Mouse (Mus musculus) limb, embryonic 14.5 days (tissue): ENCODE measurements around the gene Evx1. TPM values are rescaled to one million over a fixed set of nuclear protein-coding genes. Genes with fewer than 3 reads are reported as not detected.

Experiments
- ATAC-seq: fragments of 200-750 bp; cut with Nextera tagmentation; 2 replicates; pipeline ENCODE4 v1.8.0; 2017; ENCODE audit warnings: low read depth, moderate number of reproducible peaks, moderate TSS enrichment; ENCODE audit not compliant: low FRiP score
- DNase-seq: peaks from one replicate; pipeline ENCODE4 v3.0.0-alpha.2; 2015; ENCODE audit warnings: low spot score
- H3K27ac ChIP-seq: fragments of 300-500 bp; sonication (generic); replicated peaks from 2 replicates; pipeline ENCODE4 v1.5.1; 2014; ENCODE audit warnings: low read depth, mild to moderate bottlenecking, low read length, moderate library complexity, mixed read lengths
- H3K27me3 ChIP-seq: fragments of 300-500 bp; sonication (generic); 2 replicates; pipeline ENCODE4 v1.6.1; 2014; ENCODE audit warnings: low read length, mixed read lengths; ENCODE audit not compliant: control insufficient read depth, insufficient read depth
- H3K36me3 ChIP-seq: fragments of 300-500 bp; sonication (generic); 2 replicates; pipeline ENCODE4 v1.6.1; 2014; ENCODE audit warnings: mild to moderate bottlenecking, low read length, moderate library complexity, mixed read lengths; ENCODE audit not compliant: control insufficient read depth, insufficient read depth
- H3K4me1 ChIP-seq: fragments of 300-500 bp; sonication (generic); 2 replicates; pipeline ENCODE4 v1.6.1; 2014; ENCODE audit warnings: antibody characterized with exemption, low read length, mixed read lengths; ENCODE audit not compliant: control insufficient read depth, insufficient read depth
- H3K4me2 ChIP-seq: fragments of 300-500 bp; sonication (generic); replicated peaks from 2 replicates; pipeline ENCODE4 v1.6.1; 2014; ENCODE audit warnings: low read depth, mild to moderate bottlenecking, low read length, moderate library complexity; ENCODE audit not compliant: severe bottlenecking
- H3K4me3 ChIP-seq: fragments of 300-500 bp; sonication (generic); replicated peaks from 2 replicates; pipeline ENCODE4 v1.5.1; 2014; ENCODE audit warnings: low read length
- H3K9ac ChIP-seq: fragments of 300-500 bp; sonication (generic); 2 replicates; pipeline ENCODE4 v1.6.1; 2014; ENCODE audit warnings: mild to moderate bottlenecking, low read depth, low read length, moderate library complexity; ENCODE audit not compliant: severe bottlenecking
- H3K9me3 ChIP-seq: fragments of 300-500 bp; sonication (generic); 2 replicates; pipeline ENCODE4 v1.6.1; 2016; ENCODE audit warnings: low read length; ENCODE audit not compliant: control insufficient read depth
- POLR2A ChIP-seq: fragments of 200-500 bp; IDR thresholded peaks from 2 replicates; pipeline ENCODE4 v1.8.0; 2012; ENCODE audit warnings: inconsistent platforms, mild to moderate bottlenecking, moderate library complexity, borderline replicate concordance; ENCODE audit not compliant: insufficient read depth, insufficient read length; ENCODE audit errors: extremely low read depth
- WGBS: fragments of 180-500 bp; shearing (Covaris S2); extraction: QIAGEN DNeasy Blood & Tissue Kit; methylation state at CpG from one replicate; pipeline ENCODE4 v1.1.7; 2014; 5-methylcytosine and 5-hydroxymethylcytosine counted together
- polyA plus RNA-seq, 2 experiments: library from polyadenylated mRNA; depleted of rRNA in 1 of 2; stranded (reverse) in 1 of 2; unstranded in 1 of 2; fragments of >200 nt; fragmentation: Nextera tagmentation in 1 of 2; extraction: Ambion mirVana in 1 of 2; gene quantifications; 2 replicates each; pipeline versions ENCODE4 v1.2.1 to v1.2.3; 2012 to 2014

Gene Evx1
- polyA plus RNA-seq (2012; rRNA removed) (0.64 and 0.93 TPM in 2 replicates), polyA plus RNA-seq (2014; fragmentation: Nextera tagmentation; extraction: Ambion mirVana) (0.18 and 0.44 TPM in 2 replicates)

GRCm38 (mm10) chr6:52313391-52314303 is at the start of gene Evx1:
Gene Evx1 (plus strand): TSS chr6:52313498.
- H3K36me3 ChIP-seq: no peaks in the 10 kb centered on the region
- H3K9me3 ChIP-seq: no peaks in the 10 kb centered on the region
- ATAC-seq: peak; percentile 27; the same call in 1 of the 2 replicates
- no peak for TF ChIP-seq POLR2A
- H3K27me3 ChIP-seq: peaks cover 96% of the 10 kb centered on the region
- H3K27ac ChIP-seq: no peak within 1 kb of the TSS
- H3K9ac ChIP-seq: peak within 1 kb of the TSS; percentile 41; the same call in 1 of the 2 replicates
- WGBS: under 1% methylated on average over 52 of the region's 59 CpGs
- H3K4me1 ChIP-seq: peaks cover 22% of the 10 kb centered on the region
- H3K4me3 ChIP-seq: peak within 1 kb of the TSS; percentile 40
- DNase-seq: no peak
- H3K4me2 ChIP-seq: peak within 1 kb of the TSS; percentile 57

- WGBS: 11% methylated on average over 5 of the region's 5 CpGs
- ATAC-seq (no peak), DNase-seq (peak; percentile 6)
- no peaks in the 10 kb centered on the region for H3K9me3 ChIP-seq
- H3K36me3 ChIP-seq: no peaks in the 10 kb centered on the region
- peaks cover 10% of the 10 kb centered on the region; the same call in 1 of the 2 replicates for H3K4me1 ChIP-seq
- H3K27me3 ChIP-seq: peaks cover 27% of the 10 kb centered on the region
- H3K4me2 ChIP-seq: peak overlapping the region; percentile 96
- no peak for TF ChIP-seq POLR2A
- H3K27ac ChIP-seq: peak overlapping the region; percentile 95
- H3K4me3 ChIP-seq: peak overlapping the region; percentile 76
- peak overlapping the region; percentile 99 for H3K9ac ChIP-seq
These were observed 49.0 kb upstream of the Evx1 start for GRCm38 (mm10) chr6:52264106-52264790.

GRCm38 (mm10) chr6:52265306-52265912 is 47.9 kb upstream of the Evx1 start:
- TF ChIP-seq POLR2A: no peak
- no peaks in the 10 kb centered on the region for H3K9me3 ChIP-seq
- 2% methylated on average over 18 of the region's 18 CpGs for WGBS
- ATAC-seq: no peak
- peak overlapping the region; percentile 76 for H3K4me3 ChIP-seq
- H3K36me3 ChIP-seq: no peaks in the 10 kb centered on the region
- H3K27me3 ChIP-seq: peaks cover 35% of the 10 kb centered on the region
- DNase-seq: no peak
- H3K27ac ChIP-seq: peak overlapping the region; percentile 95
- peaks cover 11% of the 10 kb centered on the region for H3K4me1 ChIP-seq
- peak overlapping the region; percentile 99 for H3K9ac ChIP-seq
- H3K4me2 ChIP-seq: peak overlapping the region; percentile 96

- DNase-seq (peak; percentile 13), ATAC-seq (peak; percentile 31; the same call in 1 of the 2 replicates)
- H3K4me2 ChIP-seq: peak overlapping the region; percentile 96
- TF ChIP-seq POLR2A: no peak
- 2% methylated on average over 19 of the region's 19 CpGs for WGBS
- H3K27ac ChIP-seq: peak overlapping the region; percentile 95
- H3K9ac ChIP-seq: peak overlapping the region; percentile 99
- H3K9me3 ChIP-seq: no peaks in the 10 kb centered on the region
- H3K4me1 ChIP-seq: peaks cover 16% of the 10 kb centered on the region
- H3K27me3 ChIP-seq: peaks cover 40% of the 10 kb centered on the region
- no peaks in the 10 kb centered on the region for H3K36me3 ChIP-seq
- peak overlapping the region; percentile 76 for H3K4me3 ChIP-seq
These were observed 47.2 kb upstream of the Evx1 start for GRCm38 (mm10) chr6:52265913-52266665.
